Mouse (Mus musculus): ENCODE measurements around the gene Elmod2. TPM values are rescaled to one million over a fixed set of nuclear protein-coding genes. Genes with fewer than 3 reads are reported as not detected.

Gene Elmod2
- polyA plus RNA-seq, 1 experiment: 23.3 TPM

DNA sequence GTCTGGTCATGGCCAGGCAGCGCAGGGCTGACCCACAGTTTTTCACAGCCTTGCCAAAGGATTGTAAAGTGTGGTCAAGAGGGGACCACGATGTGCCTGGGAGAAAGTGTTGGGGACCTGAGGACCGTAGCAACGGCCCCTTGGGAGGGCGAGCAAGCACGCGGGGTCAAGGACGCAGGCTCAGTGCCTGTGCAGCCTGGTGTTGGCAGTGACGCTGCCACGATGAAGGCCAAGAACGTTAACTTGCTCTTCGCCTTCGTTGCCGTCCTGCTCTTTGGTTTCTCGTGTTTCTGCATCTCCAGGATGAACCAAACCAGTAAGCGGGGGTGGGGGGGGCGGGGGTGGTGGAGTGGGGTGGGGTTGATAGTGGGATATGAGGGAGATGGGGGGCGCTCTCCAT, 16.0 kb upstream of the Elmod2 start, which contains the start of gene Mgat4d:
TSS of gene Mgat4d (plus strand) at position 209 of the 400 bp plus-strand sequence.
- Histone ChIP-seq H3K27me3 (ENCODE audit: control insufficient read depth, insufficient read depth, low read length, poor library complexity, severe bottlenecking) (no peaks in the 10 kb centered on the region; the same call in 1 of the 2 replicates), H3K9ac (ENCODE audit: low read depth, poor library complexity, severe bottlenecking) (no peak within 1 kb of the TSS), H3K27ac (ENCODE audit: insufficient read depth, low read length) (no peak within 1 kb of the TSS), H3K36me3 (ENCODE audit: control insufficient read depth, insufficient read depth, low read length, poor library complexity, severe bottlenecking) (no peaks in the 10 kb centered on the region), H3K4me3 (ENCODE audit: low read depth, low read length) (no peak within 1 kb of the TSS), H3K9me3 (replicated peaks; ENCODE audit: control insufficient read depth, insufficient read depth, low read length, poor library complexity, severe bottlenecking) (no peaks in the 10 kb centered on the region), H3K4me1 (ENCODE audit: control insufficient read depth, insufficient read depth, low read length) (no peaks in the 10 kb centered on the region)
- no peak for TF ChIP-seq EP300 (IDR thresholded peaks at IDR 0.05; ENCODE audit: insufficient read depth, low read depth, low read length)
- no peak for TF ChIP-seq POLR2A (IDR thresholded peaks at IDR 0.05; ENCODE audit: insufficient read depth, low read length)
- TF ChIP-seq CTCF (IDR thresholded peaks at IDR 0.05; ENCODE audit: low read depth, low read length): no peak

GRCm38 (mm10) chr8:83342693-83343092, 10.4 kb upstream of the Elmod2 start:
- Histone ChIP-seq H3K36me3 (ENCODE audit: control insufficient read depth, insufficient read depth, low read length, poor library complexity, severe bottlenecking) (no peaks in the 10 kb centered on the region), H3K4me1 (ENCODE audit: control insufficient read depth, insufficient read depth, low read length) (no peaks in the 10 kb centered on the region), H3K9ac (ENCODE audit: low read depth, poor library complexity, severe bottlenecking) (no peak overlapping the region), H3K27ac (ENCODE audit: insufficient read depth, low read length) (no peak overlapping the region), H3K9me3 (replicated peaks; ENCODE audit: control insufficient read depth, insufficient read depth, low read length, poor library complexity, severe bottlenecking) (no peaks in the 10 kb centered on the region), H3K27me3 (ENCODE audit: control insufficient read depth, insufficient read depth, low read length, poor library complexity, severe bottlenecking) (no peaks in the 10 kb centered on the region), H3K4me3 (ENCODE audit: low read depth, low read length) (no peak overlapping the region)
- TF ChIP-seq EP300 (IDR thresholded peaks at IDR 0.05; ENCODE audit: insufficient read depth, low read depth, low read length) (no peak), POLR2A (IDR thresholded peaks at IDR 0.05; ENCODE audit: insufficient read depth, low read length) (no peak), CTCF (IDR thresholded peaks at IDR 0.05; ENCODE audit: low read depth, low read length) (peak; percentile 14)

DNA sequence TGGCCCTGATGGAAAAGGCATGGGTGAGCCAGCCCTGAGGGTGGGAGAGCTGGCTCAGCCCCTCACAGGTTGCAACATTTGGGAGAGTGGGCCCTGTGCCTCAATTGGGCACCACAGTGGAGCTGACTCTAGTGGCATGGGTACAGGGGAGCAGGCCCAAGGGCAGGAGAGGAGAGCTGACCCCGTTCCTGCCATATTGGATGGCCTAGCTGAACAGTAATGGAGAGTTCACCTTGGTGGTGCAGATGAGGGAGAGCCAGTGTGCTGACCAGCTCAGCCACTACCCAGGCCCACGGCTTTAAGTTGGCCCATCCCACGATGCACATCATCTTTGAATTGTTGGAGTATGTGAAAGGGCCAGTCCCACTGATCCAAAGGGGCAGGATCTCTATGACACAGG, 9.8 kb upstream of the Elmod2 start:
- Histone ChIP-seq H3K27me3 (ENCODE audit: control insufficient read depth, insufficient read depth, low read length, poor library complexity, severe bottlenecking) (no peaks in the 10 kb centered on the region), H3K4me1 (ENCODE audit: control insufficient read depth, insufficient read depth, low read length) (no peaks in the 10 kb centered on the region), H3K4me3 (ENCODE audit: low read depth, low read length) (no peak overlapping the region), H3K27ac (ENCODE audit: insufficient read depth, low read length) (no peak overlapping the region), H3K36me3 (ENCODE audit: control insufficient read depth, insufficient read depth, low read length, poor library complexity, severe bottlenecking) (no peaks in the 10 kb centered on the region), H3K9me3 (replicated peaks; ENCODE audit: control insufficient read depth, insufficient read depth, low read length, poor library complexity, severe bottlenecking) (no peaks in the 10 kb centered on the region), H3K9ac (ENCODE audit: low read depth, poor library complexity, severe bottlenecking) (no peak overlapping the region)
- TF ChIP-seq POLR2A (IDR thresholded peaks at IDR 0.05; ENCODE audit: insufficient read depth, low read length): no peak
- TF ChIP-seq EP300 (IDR thresholded peaks at IDR 0.05; ENCODE audit: insufficient read depth, low read depth, low read length): no peak
- TF ChIP-seq CTCF (IDR thresholded peaks at IDR 0.05; ENCODE audit: low read depth, low read length): no peak

DNA sequence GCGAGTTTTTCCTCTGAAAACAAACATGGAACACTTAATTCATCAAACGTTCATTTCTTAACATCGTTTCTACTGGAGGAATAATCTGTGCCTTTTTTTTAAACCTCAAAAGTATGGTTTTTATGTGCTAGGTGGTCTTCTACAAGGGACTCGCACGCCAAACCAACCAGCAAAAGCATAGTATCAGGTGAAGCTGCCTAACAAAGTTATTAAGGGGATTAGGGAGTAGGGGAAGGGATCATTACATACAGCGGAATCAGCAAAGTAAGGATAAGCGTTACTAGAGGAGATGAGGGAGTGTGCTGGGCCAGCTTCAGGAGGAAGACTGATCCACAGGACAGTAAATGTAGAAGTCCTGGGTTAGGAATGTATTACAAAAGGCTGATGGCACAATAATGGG, 578 bp upstream of the Elmod2 start:
- Histone ChIP-seq H3K36me3 (ENCODE audit: control insufficient read depth, insufficient read depth, low read length, poor library complexity, severe bottlenecking) (no peaks in the 10 kb centered on the region), H3K9me3 (replicated peaks; ENCODE audit: control insufficient read depth, insufficient read depth, low read length, poor library complexity, severe bottlenecking) (no peaks in the 10 kb centered on the region), H3K4me1 (ENCODE audit: control insufficient read depth, insufficient read depth, low read length) (no peaks in the 10 kb centered on the region), H3K9ac (ENCODE audit: low read depth, poor library complexity, severe bottlenecking) (0 out of 2 replicates have a peak overlapping the region, but pooled peaks have one; percentile 7), H3K4me3 (ENCODE audit: low read depth, low read length) (no peak overlapping the region), H3K27ac (ENCODE audit: insufficient read depth, low read length) (no peak overlapping the region), H3K27me3 (ENCODE audit: control insufficient read depth, insufficient read depth, low read length, poor library complexity, severe bottlenecking) (no peaks in the 10 kb centered on the region; the same call in none of the 2 replicates)
- TF ChIP-seq POLR2A (IDR thresholded peaks at IDR 0.05; ENCODE audit: insufficient read depth, low read length): no peak
- no peak for TF ChIP-seq CTCF (IDR thresholded peaks at IDR 0.05; ENCODE audit: low read depth, low read length)
- TF ChIP-seq EP300 (IDR thresholded peaks at IDR 0.05; ENCODE audit: insufficient read depth, low read depth, low read length): no peak

DNA sequence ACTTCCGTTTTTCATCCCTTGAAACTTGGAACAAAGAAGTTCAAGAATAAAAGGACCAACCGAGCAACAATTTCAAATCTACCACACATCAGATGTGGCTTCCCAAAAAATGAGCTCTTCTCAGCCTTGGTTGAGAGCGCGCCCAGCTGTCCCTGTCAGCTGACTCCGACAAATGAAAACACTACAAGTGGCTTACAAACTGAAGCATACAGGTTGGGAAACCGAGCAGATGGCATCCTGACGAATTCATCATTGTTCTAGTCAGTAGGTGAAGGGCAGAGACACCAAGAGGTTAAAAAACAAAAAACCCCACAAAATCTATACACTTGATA, 753 bp downstream of the Elmod2 start:
- no peaks in the 10 kb centered on the region for H3K9me3 ChIP-seq (replicated peaks; ENCODE audit: control insufficient read depth, insufficient read depth, low read length, poor library complexity, severe bottlenecking)
- peak overlapping the region; percentile 80 for H3K4me3 ChIP-seq (ENCODE audit: low read depth, low read length)
- H3K27ac ChIP-seq (ENCODE audit: insufficient read depth, low read length): no peak overlapping the region
- no peaks in the 10 kb centered on the region for H3K36me3 ChIP-seq (ENCODE audit: control insufficient read depth, insufficient read depth, low read length, poor library complexity, severe bottlenecking)
- no peaks in the 10 kb centered on the region; the same call in none of the 2 replicates for H3K27me3 ChIP-seq (ENCODE audit: control insufficient read depth, insufficient read depth, low read length, poor library complexity, severe bottlenecking)
- H3K9ac ChIP-seq (ENCODE audit: low read depth, poor library complexity, severe bottlenecking): peak overlapping the region; percentile 43; the same call in 1 of the 2 replicates
- TF ChIP-seq POLR2A (IDR thresholded peaks at IDR 0.05; ENCODE audit: insufficient read depth, low read length) (no peak), EP300 (IDR thresholded peaks at IDR 0.05; ENCODE audit: insufficient read depth, low read depth, low read length) (no peak), CTCF (IDR thresholded peaks at IDR 0.05; ENCODE audit: low read depth, low read length) (no peak)
- no peaks in the 10 kb centered on the region for H3K4me1 ChIP-seq (ENCODE audit: control insufficient read depth, insufficient read depth, low read length)

DNA sequence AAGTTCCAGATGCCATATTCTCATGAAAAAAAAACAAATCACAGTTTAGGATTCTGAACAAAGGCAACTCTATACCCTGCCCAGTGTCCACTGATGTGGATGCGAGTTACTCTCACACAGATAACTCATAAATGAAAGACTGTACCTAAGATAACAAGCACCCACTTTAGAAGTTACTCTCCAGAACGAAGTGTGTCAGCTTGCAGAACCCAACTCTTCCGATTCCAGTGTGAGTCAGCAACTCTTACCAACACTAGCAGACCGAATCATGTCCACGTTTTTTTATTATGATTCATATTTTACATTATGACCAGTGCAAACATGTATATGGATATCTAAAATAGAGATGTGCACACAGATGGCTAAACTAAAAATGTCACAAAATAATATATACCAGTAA, 4.4 kb downstream of the Elmod2 start:
- H3K9me3 ChIP-seq (replicated peaks; ENCODE audit: control insufficient read depth, insufficient read depth, low read length, poor library complexity, severe bottlenecking): no peaks in the 10 kb centered on the region
- no peak overlapping the region for H3K27ac ChIP-seq (ENCODE audit: insufficient read depth, low read length)
- H3K27me3 ChIP-seq (ENCODE audit: control insufficient read depth, insufficient read depth, low read length, poor library complexity, severe bottlenecking): no peaks in the 10 kb centered on the region; the same call in 1 of the 2 replicates
- no peaks in the 10 kb centered on the region for H3K36me3 ChIP-seq (ENCODE audit: control insufficient read depth, insufficient read depth, low read length, poor library complexity, severe bottlenecking)
- no peak overlapping the region for H3K4me3 ChIP-seq (ENCODE audit: low read depth, low read length)
- no peak overlapping the region for H3K9ac ChIP-seq (ENCODE audit: low read depth, poor library complexity, severe bottlenecking)
- no peak for TF ChIP-seq CTCF (IDR thresholded peaks at IDR 0.05; ENCODE audit: low read depth, low read length)
- no peak for TF ChIP-seq EP300 (IDR thresholded peaks at IDR 0.05; ENCODE audit: insufficient read depth, low read depth, low read length)
- no peak for TF ChIP-seq POLR2A (IDR thresholded peaks at IDR 0.05; ENCODE audit: insufficient read depth, low read length)
- H3K4me1 ChIP-seq (ENCODE audit: control insufficient read depth, insufficient read depth, low read length): no peaks in the 10 kb centered on the region
